Mouse (Mus musculus) hindbrain, embryonic 10.5 days (tissue): ENCODE results near the gene Lrrc30. TPM values are rescaled to one million over a fixed set of nuclear protein-coding genes. Genes with fewer than 3 reads are reported as not detected.

Source experiments
- DNase-seq: peaks from one replicate; pipeline ENCODE4 v3.0.0-alpha.2; 2017; ENCODE audit warnings: low spot score
- H3K27ac ChIP-seq: fragments of 300-500 bp; sonication (generic); 2 replicates; pipeline ENCODE4 v1.5.1; 2016; ENCODE audit warnings: mild to moderate bottlenecking, moderate library complexity
- H3K27me3 ChIP-seq: fragments of 300-500 bp; sonication (generic); 2 replicates; pipeline ENCODE4 v1.6.1; 2016; ENCODE audit warnings: mild to moderate bottlenecking; ENCODE audit not compliant: poor library complexity, insufficient read depth, severe bottlenecking
- H3K36me3 ChIP-seq: fragments of 300-500 bp; sonication (generic); 2 replicates; pipeline ENCODE4 v1.6.1; 2016; ENCODE audit warnings: mild to moderate bottlenecking, moderate library complexity
- H3K4me1 ChIP-seq: fragments of 300-500 bp; sonication (generic); replicated peaks from 2 replicates; pipeline ENCODE4 v1.6.1; 2016; ENCODE audit warnings: mild to moderate bottlenecking
- H3K4me3 ChIP-seq: fragments of 300-500 bp; sonication (generic); 2 replicates; pipeline ENCODE4 v1.5.1; 2016; ENCODE audit warnings: mild to moderate bottlenecking, moderate library complexity
- H3K9me3 ChIP-seq: fragments of 300-500 bp; sonication (generic); 2 replicates; pipeline ENCODE4 v1.6.1; 2016; ENCODE audit warnings: mild to moderate bottlenecking, moderate library complexity
- WGBS: fragments of 180-500 bp; shearing (Covaris S2); methylation state at CpG from one replicate; pipeline ENCODE4 v1.1.7; 2016; 5-methylcytosine and 5-hydroxymethylcytosine counted together
- polyA plus RNA-seq: library from polyadenylated mRNA; unstranded; fragments of >200 nt; fragmentation: Nextera tagmentation; extraction: Ambion mirVana; gene quantifications from 2 replicates; pipeline ENCODE4 v1.2.1, GENCODE M21; 2016

The Lrrc30 gene
- polyA plus RNA-seq, 1 experiment from 2014 or later = not detected

DNA sequence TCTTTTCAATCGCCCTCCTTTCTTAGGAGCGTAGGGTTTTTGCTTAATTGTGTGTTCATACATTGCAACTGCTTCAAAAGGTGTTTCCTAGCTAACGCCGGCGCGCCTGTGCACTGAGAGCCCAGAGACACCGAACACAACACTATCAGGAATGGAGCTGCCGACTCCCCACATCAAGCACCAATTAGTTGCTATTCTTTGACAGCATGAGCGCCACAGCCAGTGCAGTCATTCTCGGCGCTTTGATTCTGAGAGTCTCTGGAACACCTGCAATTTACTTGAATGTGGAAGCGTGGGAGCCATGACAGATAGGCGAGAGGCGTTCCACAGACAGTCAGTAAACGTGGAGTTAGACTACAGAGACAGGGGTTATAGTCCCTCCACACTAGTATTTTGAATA is 4.0 kb downstream of the Lrrc30 start:
- Histone ChIP-seq H3K4me3 (no peak overlapping the region), H3K9me3 (no peaks in the 10 kb centered on the region)
- 91% methylated on average over 15 of the region's 15 CpGs for WGBS

GRCm38 (mm10) chr17:67625431-67625830 is 7.1 kb downstream of the Lrrc30 start:
- Histone ChIP-seq H3K27me3 (no peaks in the 10 kb centered on the region), H3K27ac (no peak overlapping the region), H3K36me3 (no peaks in the 10 kb centered on the region), H3K4me3 (no peak overlapping the region), H3K4me1 (peaks cover 16% of the 10 kb centered on the region), H3K9me3 (no peaks in the 10 kb centered on the region)
- DNase-seq = no peak
- WGBS = 85% methylated on average over 5 of the region's 5 CpGs

More for the DNA sequence above, 4.0 kb downstream of the Lrrc30 start:
- no peak overlapping the region for H3K27ac ChIP-seq
- no peaks in the 10 kb centered on the region for H3K27me3 ChIP-seq
- no peak for DNase-seq
- no peaks in the 10 kb centered on the region for H3K36me3 ChIP-seq
- peaks cover 22% of the 10 kb centered on the region for H3K4me1 ChIP-seq

DNA sequence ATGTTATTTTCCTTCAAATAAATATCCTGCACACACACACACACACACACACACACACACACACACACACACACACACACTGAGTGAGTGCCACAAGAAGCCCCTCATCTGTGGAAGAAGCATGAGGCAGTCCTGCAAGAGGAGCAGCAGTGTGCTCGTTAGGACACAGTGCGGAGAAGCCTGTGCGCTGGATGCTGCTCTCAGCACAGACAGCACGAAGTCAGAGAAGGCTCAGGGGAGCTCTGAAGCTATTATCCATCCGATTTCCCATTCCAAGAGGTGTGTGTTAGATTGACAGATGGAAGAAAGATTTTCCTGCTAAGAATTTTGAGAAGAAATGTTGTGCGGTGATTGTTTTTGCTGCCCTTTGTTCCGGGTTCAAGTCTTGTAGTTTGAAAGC is 13.5 kb downstream of the Lrrc30 start:
- H3K27ac ChIP-seq = no peak overlapping the region
- H3K9me3 ChIP-seq = no peaks in the 10 kb centered on the region
- no peak for DNase-seq
- H3K27me3 ChIP-seq = no peaks in the 10 kb centered on the region
- 82% methylated on average over 7 of the region's 7 CpGs for WGBS
- no peak overlapping the region for H3K4me3 ChIP-seq
- H3K36me3 ChIP-seq = no peaks in the 10 kb centered on the region
- H3K4me1 ChIP-seq = peaks cover 6% of the 10 kb centered on the region

DNA sequence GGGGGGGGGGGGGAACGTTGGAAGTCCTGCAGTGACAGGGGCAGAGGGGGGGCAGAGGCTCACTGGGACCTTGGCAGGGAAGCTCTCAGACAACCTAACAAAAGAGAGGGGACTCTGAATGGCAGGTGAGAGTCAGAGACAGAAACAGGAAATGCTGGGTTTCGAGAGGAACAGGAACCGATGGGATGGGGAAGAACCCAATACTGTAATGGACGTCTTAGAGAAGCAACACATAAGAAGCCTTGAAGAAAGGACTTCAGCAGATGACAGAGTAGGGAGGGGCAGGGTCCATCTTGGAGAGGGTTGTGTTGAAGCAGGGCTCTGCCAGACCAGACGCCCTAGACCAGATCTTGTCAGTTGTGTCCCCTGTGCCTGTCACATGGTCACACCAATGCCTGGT is 18.1 kb downstream of the Lrrc30 start:
- Histone ChIP-seq H3K27ac (no peak overlapping the region), H3K4me1 (no peaks in the 10 kb centered on the region), H3K27me3 (no peaks in the 10 kb centered on the region), H3K36me3 (no peaks in the 10 kb centered on the region), H3K4me3 (no peak overlapping the region), H3K9me3 (no peaks in the 10 kb centered on the region)
- 81% methylated on average over 5 of the region's 5 CpGs for WGBS
- no peak for DNase-seq

DNA sequence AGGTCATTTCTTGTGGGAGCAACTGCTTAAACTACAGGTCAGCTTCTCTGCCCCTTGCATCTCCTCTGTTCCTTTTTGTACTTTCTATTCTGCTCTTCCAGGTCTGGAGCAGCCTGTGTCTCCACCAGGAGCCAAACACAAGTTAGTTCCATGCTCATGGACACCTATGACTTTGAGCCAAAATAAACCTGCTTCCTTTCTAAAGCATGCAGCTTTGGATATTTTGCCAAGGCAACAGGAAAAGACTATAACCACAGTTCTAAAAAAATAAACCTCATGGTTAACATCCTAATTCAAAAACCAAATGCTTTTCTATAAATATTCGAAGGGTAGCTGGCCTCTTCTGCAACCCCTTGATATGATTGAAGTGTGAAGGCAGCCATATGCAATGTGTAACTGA is 19.9 kb downstream of the Lrrc30 start:
- Histone ChIP-seq H3K4me1 (no peaks in the 10 kb centered on the region), H3K27ac (no peak overlapping the region), H3K9me3 (no peaks in the 10 kb centered on the region), H3K4me3 (no peak overlapping the region), H3K36me3 (no peaks in the 10 kb centered on the region), H3K27me3 (no peaks in the 10 kb centered on the region)
- WGBS = 94% methylated on average over 1 of the region's 1 CpGs
- DNase-seq = no peak

DNA sequence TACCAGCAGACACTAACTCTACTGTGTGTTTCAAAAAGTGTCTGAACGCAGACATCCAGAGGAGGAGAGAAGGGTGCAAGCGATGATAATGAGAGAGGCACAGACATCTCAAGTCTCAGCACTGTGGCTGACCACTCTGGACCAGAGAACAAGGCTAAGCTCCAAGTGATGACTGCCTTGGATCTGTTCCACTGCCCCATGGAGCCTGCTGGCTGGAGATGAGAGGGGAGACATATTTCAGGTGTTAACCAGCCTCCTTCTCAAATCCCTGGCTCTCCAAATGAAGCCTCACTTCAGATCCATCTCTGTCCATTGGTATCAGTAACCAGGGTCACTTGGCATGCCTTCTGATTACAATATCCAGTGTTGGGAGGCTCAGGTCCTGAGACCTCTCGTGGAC is 20.4 kb downstream of the Lrrc30 start:
- Histone ChIP-seq H3K4me1 (no peaks in the 10 kb centered on the region), H3K9me3 (no peaks in the 10 kb centered on the region), H3K36me3 (no peaks in the 10 kb centered on the region), H3K27me3 (no peaks in the 10 kb centered on the region), H3K27ac (no peak overlapping the region), H3K4me3 (no peak overlapping the region)
- no peak for DNase-seq
- WGBS = 86% methylated on average over 3 of the region's 3 CpGs

GRCm38 (mm10) chr17:67604446-67604845 is 28.1 kb downstream of the Lrrc30 start:
- Histone ChIP-seq H3K36me3 (no peaks in the 10 kb centered on the region), H3K27ac (no peak overlapping the region), H3K4me3 (no peak overlapping the region), H3K4me1 (peaks cover 16% of the 10 kb centered on the region), H3K27me3 (0 out of 2 replicates have a peak, but pooled peaks cover 5% of the 10 kb centered on the region), H3K9me3 (no peaks in the 10 kb centered on the region)
- WGBS = 36% methylated on average over 4 of the region's 4 CpGs
- peak; percentile 26 for DNase-seq

GRCm38 (mm10) chr17:67602556-67602955 is 30.0 kb downstream of the Lrrc30 start:
- DNase-seq = no peak
- H3K27ac ChIP-seq = no peak overlapping the region
- no peaks in the 10 kb centered on the region for H3K9me3 ChIP-seq
- H3K27me3 ChIP-seq = 0 out of 2 replicates have a peak, but pooled peaks cover 5% of the 10 kb centered on the region
- peaks cover 16% of the 10 kb centered on the region for H3K4me1 ChIP-seq
- WGBS = 82% methylated on average over 4 of the region's 4 CpGs
- no peak overlapping the region for H3K4me3 ChIP-seq
- no peaks in the 10 kb centered on the region for H3K36me3 ChIP-seq

GRCm38 (mm10) chr17:67584937-67585579 is 47.5 kb downstream of the Lrrc30 start:
- H3K27ac ChIP-seq = peak overlapping the region; percentile 23; the same call in 1 of the 2 replicates
- no peaks in the 10 kb centered on the region for H3K9me3 ChIP-seq
- WGBS = 31% methylated on average over 6 of the region's 6 CpGs
- peak; percentile 74 for DNase-seq
- no peak overlapping the region for H3K4me3 ChIP-seq
- H3K4me1 ChIP-seq = peaks cover 8% of the 10 kb centered on the region; the same call in 1 of the 2 replicates
- H3K27me3 ChIP-seq = no peaks in the 10 kb centered on the region
- H3K36me3 ChIP-seq = no peaks in the 10 kb centered on the region

DNA sequence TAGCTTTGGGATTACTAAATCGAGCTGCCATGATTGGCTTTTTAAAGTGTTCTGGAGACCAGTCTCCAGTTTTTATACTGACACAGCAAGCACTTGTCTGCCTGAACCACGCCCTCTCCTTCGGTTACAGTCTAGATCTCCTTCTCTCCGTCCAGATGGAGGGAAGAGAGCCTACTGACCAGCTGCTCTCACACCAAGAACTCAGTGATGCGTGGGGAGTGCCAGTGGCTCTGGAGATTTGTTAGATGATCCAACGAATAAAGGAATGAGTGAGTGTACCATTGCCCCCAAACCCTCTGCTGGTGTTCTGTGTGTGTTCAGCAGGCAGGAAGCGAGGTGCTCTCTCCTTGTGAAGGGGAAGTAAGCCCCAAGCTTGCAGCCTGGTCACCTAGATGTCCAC is 48.0 kb downstream of the Lrrc30 start:
- no peak overlapping the region for H3K4me3 ChIP-seq
- DNase-seq = no peak
- WGBS = 75% methylated on average over 7 of the region's 7 CpGs

DNA sequence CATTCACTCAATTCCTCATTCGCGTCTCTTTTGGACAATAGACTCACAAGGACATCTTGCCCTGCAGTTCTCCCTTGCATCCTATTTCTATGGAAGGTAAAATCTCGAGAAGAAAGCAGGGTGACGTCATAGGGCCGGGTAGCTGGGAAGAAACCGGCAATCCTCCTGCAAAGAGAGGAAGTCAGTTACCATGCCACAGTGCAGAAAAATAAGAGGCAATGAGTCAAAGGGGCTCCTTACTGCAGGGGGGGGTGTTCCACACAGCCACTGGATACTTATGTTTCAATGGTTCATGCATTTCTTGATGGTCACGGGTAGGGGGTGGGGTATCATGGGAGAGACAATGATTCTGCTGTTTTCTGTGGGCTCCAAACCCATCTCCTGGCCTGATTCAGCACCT is 49.1 kb downstream of the Lrrc30 start:
- WGBS = 79% methylated on average over 7 of the region's 7 CpGs
- Histone ChIP-seq H3K4me1 (peaks cover 8% of the 10 kb centered on the region; the same call in 1 of the 2 replicates), H3K36me3 (no peaks in the 10 kb centered on the region), H3K9me3 (no peaks in the 10 kb centered on the region), H3K27me3 (no peaks in the 10 kb centered on the region), H3K4me3 (no peak overlapping the region), H3K27ac (no peak overlapping the region)
- no peak for DNase-seq

More for the DNA sequence above, 48.0 kb downstream of the Lrrc30 start:
- Histone ChIP-seq H3K27me3 (no peaks in the 10 kb centered on the region), H3K9me3 (no peaks in the 10 kb centered on the region), H3K36me3 (no peaks in the 10 kb centered on the region), H3K27ac (0 out of 2 replicates have a peak overlapping the region, but pooled peaks have one; percentile 18), H3K4me1 (peaks cover 8% of the 10 kb centered on the region; the same call in 1 of the 2 replicates)

GRCm38 (mm10) chr17:67582681-67583356 is 49.7 kb downstream of the Lrrc30 start:
- Histone ChIP-seq H3K4me1 (peaks cover 8% of the 10 kb centered on the region; the same call in 1 of the 2 replicates), H3K27ac (no peak overlapping the region), H3K9me3 (no peaks in the 10 kb centered on the region), H3K27me3 (no peaks in the 10 kb centered on the region), H3K36me3 (no peaks in the 10 kb centered on the region), H3K4me3 (no peak overlapping the region)
- DNase-seq = no peak
- 90% methylated on average over 4 of the region's 4 CpGs for WGBS

- Histone ChIP-seq H3K4me3 (no peak overlapping the region), H3K36me3 (no peaks in the 10 kb centered on the region), H3K4me1 (peaks cover 8% of the 10 kb centered on the region; the same call in 1 of the 2 replicates), H3K27me3 (no peaks in the 10 kb centered on the region), H3K27ac (no peak overlapping the region), H3K9me3 (no peaks in the 10 kb centered on the region)
- WGBS = 85% methylated on average over 5 of the region's 5 CpGs
- DNase-seq = no peak
These were observed 50.7 kb downstream of the Lrrc30 start for GRCm38 (mm10) chr17:67581839-67582238.
